Mouse (Mus musculus): ENCODE measurements around the gene Ttpal. TPM values are rescaled to one million over a fixed set of nuclear protein-coding genes. Genes with fewer than 3 reads are reported as not detected.

Gene Ttpal
- total RNA-seq (2023) = 10 to 100 TPM; 44.0 to 48.8 TPM

GRCm38 (mm10) chr2:163602101-163602971 is at the start of gene Ttpal:
Gene Ttpal (plus strand): TSS chr2:163602314.

GRCm38 (mm10) chr2:163644575-163645385 is 42.7 kb downstream of the Ttpal start, which contains the start of gene Serinc3:
Gene Serinc3 (minus strand): TSS chr2:163645131.

DNA sequence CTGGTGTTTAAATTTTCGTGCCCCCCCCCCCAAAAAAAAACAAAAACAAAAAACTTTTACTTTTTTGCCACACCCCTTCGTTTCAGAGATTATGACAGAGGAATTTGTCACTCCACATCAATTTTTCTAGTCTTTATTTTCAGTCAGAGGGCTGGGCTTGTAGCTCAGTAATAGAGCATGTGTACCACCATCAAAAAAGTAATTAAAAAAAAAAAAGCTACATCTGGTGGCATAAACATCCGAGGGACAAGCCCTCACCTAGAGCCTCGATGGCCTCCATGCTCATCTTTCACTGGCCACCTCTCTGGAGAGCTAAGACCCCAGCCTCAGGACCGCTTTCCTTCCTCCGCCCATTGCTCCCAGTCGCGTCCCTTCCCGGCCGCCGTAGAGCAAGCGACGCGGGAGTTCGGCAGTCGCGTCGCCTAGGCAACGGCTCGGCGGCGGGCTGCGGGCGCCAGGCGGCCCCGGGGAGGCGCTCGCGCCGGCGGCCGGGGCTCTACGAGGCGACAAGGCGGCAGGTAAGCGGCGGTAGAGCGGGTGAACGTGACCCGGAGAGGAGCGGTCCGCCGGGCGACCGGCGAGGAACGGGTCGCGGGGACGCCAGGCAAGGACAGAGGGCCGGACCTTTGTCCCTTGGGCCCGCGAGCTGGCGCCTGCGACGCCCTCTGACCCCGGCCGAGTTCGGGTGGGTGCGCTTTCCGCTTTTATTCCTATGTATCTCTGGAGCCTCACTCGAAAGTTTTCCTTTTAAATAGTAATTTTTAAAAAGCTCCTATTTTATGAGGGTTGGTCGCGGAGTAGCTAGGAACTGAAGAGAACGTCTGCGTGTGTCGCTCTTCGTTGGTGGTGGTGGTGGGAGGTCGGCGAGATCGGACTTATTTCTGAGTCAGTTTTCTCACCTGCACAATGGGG is 56.1 kb downstream of the Ttpal start, which contains the start of gene Pkig:
Pkig (plus strand) TSS at position 412 of the 912 bp plus-strand sequence.

Other genes starting within 250 kb of the Ttpal start
- gene Jph2, start 204.3 kb upstream of the Ttpal start, total RNA-seq (2023) = not detected
- 10 to 100 TPM; 82.7 to 99.8 TPM for gene Oser1, start 177.6 kb upstream of the Ttpal start, total RNA-seq (2023)
- not detected for gene Gdap1l1, start 163.8 kb upstream of the Ttpal start, total RNA-seq (2023)
- 1 to 10 TPM; 1.3 to 1.4 TPM for gene Fitm2, start 129.7 kb upstream of the Ttpal start, total RNA-seq (2023)
- not detected for gene R3hdml, start 110.0 kb upstream of the Ttpal start, total RNA-seq (2023)
- gene Hnf4a, start 95.5 kb upstream of the Ttpal start, total RNA-seq (2023) = under 1 TPM; 0.07 to 0.09 TPM
- 100 to 1,000 TPM; 418 to 463 TPM for gene Serinc3, start 42.8 kb downstream of the Ttpal start, total RNA-seq (2023)
- 10 to 100 TPM; 23.2 to 31.6 TPM for gene Pkig, start 56.1 kb downstream of the Ttpal start, total RNA-seq (2023)
- 10 to 100 TPM; 10.3 to 13.0 TPM for gene Ada, start 147.9 kb downstream of the Ttpal start, total RNA-seq (2023)
- not detected for gene Ccn5, start 218.5 kb downstream of the Ttpal start, total RNA-seq (2023)

All from neutrophil, adult 59 days (primary cell).